ENCODE assay signal across 15 mouse cellular contexts in the genomic region with DNA sequence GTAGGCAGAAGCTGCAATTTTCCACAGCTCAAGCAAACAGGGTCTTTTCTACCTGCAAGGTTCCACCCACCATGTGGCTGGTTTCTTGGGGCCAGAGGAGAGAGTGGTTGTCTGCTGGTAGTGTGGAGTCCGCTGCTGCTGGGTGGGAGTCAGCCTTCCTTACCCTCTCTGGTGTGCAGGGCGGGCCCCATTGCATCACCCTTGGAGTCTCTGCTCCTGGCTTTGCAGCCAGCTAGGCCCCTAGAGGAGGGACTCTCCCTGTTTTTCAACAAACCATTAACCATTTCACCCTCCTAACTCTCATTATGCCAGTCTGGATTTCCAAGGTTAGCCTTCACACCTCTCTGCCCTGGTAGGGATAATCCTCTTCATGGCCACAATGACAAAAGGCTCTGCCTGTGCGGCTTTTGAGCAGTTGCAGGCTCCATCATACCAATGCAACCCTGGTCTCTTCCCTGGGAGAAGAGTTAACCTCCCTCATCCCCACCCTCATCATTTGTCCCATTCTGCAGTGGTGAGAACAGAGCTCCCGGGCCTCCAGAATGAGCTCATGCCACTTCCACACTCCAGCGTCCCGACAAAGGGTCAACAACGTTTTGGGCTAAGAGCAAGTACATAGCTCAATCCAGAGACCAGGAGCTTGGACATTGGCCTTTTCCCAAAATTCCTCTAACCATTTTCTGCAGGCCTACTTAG. TPM values are rescaled to one million over a fixed set of nuclear protein-coding genes. Genes with fewer than 3 reads are reported as not detected.
DNase-seq lines count a peak whose midpoint lies in the region.
"Had no signal": no experiment of that assay in that cellular context is flagged by ENCODE, and none has a peak within 500 bp of the region (broad histone marks: within the 10 kb centered on the region; RNA-seq: fewer than 3 reads in every experiment).

No protein-coding gene starts in this region.

- H3K36me3 ChIP-seq in heart, embryonic 10.5 days, result no peaks in the 10 kb centered on the region
- H3K36me3 ChIP-seq: midbrain, embryonic 15.5 days; neural tube, embryonic 12.5 days had no signal

- H3K4me1 ChIP-seq in heart, embryonic 10.5 days, result peaks cover 16% of the 10 kb centered on the region
- H3K4me1 ChIP-seq: midbrain, embryonic 15.5 days; neural tube, embryonic 12.5 days had no signal

- H3K27ac ChIP-seq in heart, embryonic 10.5 days, result no peak overlapping the region
- H3K27ac ChIP-seq: kidney, postnatal 0 days; midbrain, embryonic 15.5 days; neural tube, embryonic 12.5 days had no signal

- H3K4me3 ChIP-seq in heart, embryonic 10.5 days, result no peak overlapping the region
- H3K4me3 ChIP-seq: midbrain, embryonic 15.5 days; neural tube, embryonic 12.5 days had no signal

- intact Hi-C loops in heart, postnatal 14 days (cut with DNase I), result no loop called here

- WGBS in heart, embryonic 10.5 days, result 81% methylated on average over 7 of the region's 7 CpGs

- peak; percentile 98 for DNase-seq in heart, adult 11 months
- no peak for DNase-seq in heart, embryonic 10.5 days (ENCODE audit: low spot score)
- DNase-seq in urinary bladder, postnatal 14 days (ENCODE audit: low spot score), result peak; percentile 44
- no peak for DNase-seq in urinary bladder, adult 2 months (ENCODE audit: low spot score)
- DNase-seq in heart, postnatal 14 days, result peak; percentile 70 to 73
- DNase-seq in embryo, embryonic 10 days (ENCODE audit: low spot score), result no peak
- DNase-seq in layer of hippocampus, adult 9-10 months (ENCODE audit: low spot score), result no peak
- no peak for DNase-seq in right cerebral cortex, postnatal 25 days
- DNase-seq: cerebellum, adult 9-10 months; liver; right cerebral cortex, adult 18-20 months; thymus, adult 2 months had no signal

- no peaks in the 10 kb centered on the region for H3K9me3 ChIP-seq in heart, embryonic 10.5 days
- H3K9me3 ChIP-seq: midbrain, embryonic 15.5 days; neural tube, embryonic 12.5 days had no signal

- H3K27me3 ChIP-seq in heart, embryonic 10.5 days (ENCODE audit: insufficient read depth, poor library complexity, severe bottlenecking), result 0 out of 2 replicates have a peak, but pooled peaks cover 3% of the 10 kb centered on the region
- H3K27me3 ChIP-seq: midbrain, embryonic 15.5 days; neural tube, embryonic 12.5 days had no signal

RNA-seq across cellular contexts. Expression of a gene that starts 7.5 kb away (rescaled TPM):
- polyA plus RNA-seq in heart, embryonic 10.5 days (2016; fragmentation: Nextera tagmentation; extraction: Ambion mirVana), result 62.2 and 71.8 TPM in 2 replicates
- polyA plus RNA-seq in urinary bladder, adult 2 months (2012; rRNA removed), result 101 and 110 TPM in 2 replicates
- 10 to 100 TPM; 79.1 to 91.9 TPM for total RNA-seq in heart, postnatal 14 days (2021)

RNA-seq across cellular contexts. Expression of a gene that starts 56.4 kb away (rescaled TPM):
- 10.4 and 11.3 TPM in 2 replicates for polyA plus RNA-seq in heart, embryonic 10.5 days (2016; fragmentation: Nextera tagmentation; extraction: Ambion mirVana)
- 33.2 and 34.9 TPM in 2 replicates for polyA plus RNA-seq in urinary bladder, adult 2 months (2012; rRNA removed)
- 10 to 100 TPM; 25.5 to 33.6 TPM for total RNA-seq in heart, postnatal 14 days (2021)

Comparison
In these comparisons a context has a peak if more than half of its experiments do, and no peak if none do; other contexts are left out.
1. DNase-seq: peak in heart, adult 11 months (single experiment), urinary bladder, postnatal 14 days (single experiment) and heart, postnatal 14 days (2 of 2); none in heart, embryonic 10.5 days (single experiment), urinary bladder, adult 2 months (single experiment), embryo, embryonic 10 days (single experiment), layer of hippocampus, adult 9-10 months (single experiment) and right cerebral cortex, postnatal 25 days (single experiment).